Mouse (Mus musculus) MEL (cell line): Measurements from ENCODE around the gene 2510009E07Rik.

Experiments used
- CTCF ChIP-seq, 3 experiments: IDR thresholded peaks in 2 of 3; conservative IDR thresholded peaks in 1 of 3; 2 replicates each; pipeline ENCODE4 v1.5.1; 2011 to 2012; ENCODE audit warnings: low read length in 3 of 3, low read depth in 2 of 3, mild to moderate bottlenecking in 2 of 3, improper control_type of control experiment in 1 of 3, inconsistent platforms in 1 of 3, mixed read lengths in 1 of 3, moderate library complexity in 1 of 3; ENCODE audit not compliant: control insufficient read depth in 1 of 3, insufficient read depth in 1 of 3, poor library complexity in 1 of 3, severe bottlenecking in 1 of 3
- ELF1 ChIP-seq: IDR thresholded peaks from 2 replicates; pipeline ENCODE4 v1.6.1; 2014; ENCODE audit warnings: low read depth, mild to moderate bottlenecking, inconsistent platforms, low read length, improper control_type of control experiment, moderate library complexity
- EP300 ChIP-seq, 2 experiments: IDR thresholded peaks; 2 replicates each; pipeline ENCODE4 v1.6.1; 2011; ENCODE audit warnings: improper control_type of control experiment in 2 of 2, low read length in 2 of 2, low read depth in 1 of 2, mild to moderate bottlenecking in 1 of 2
- MAX ChIP-seq: IDR thresholded peaks from 2 replicates; pipeline ENCODE4 v1.6.1; 2011; ENCODE audit warnings: low read length, improper control_type of control experiment
- MAZ ChIP-seq: IDR thresholded peaks from 2 replicates; pipeline ENCODE4 v1.6.1; 2012; ENCODE audit warnings: low read depth, mild to moderate bottlenecking, inconsistent platforms, low read length, improper control_type of control experiment
- POLR2A ChIP-seq, 2 experiments: IDR thresholded peaks; 2 replicates each; pipeline ENCODE4 v1.6.1; 2011 to 2012; ENCODE audit warnings: low read length in 2 of 2, mild to moderate bottlenecking in 2 of 2, control low read depth in 1 of 2, improper control_type of control experiment in 1 of 2, low read depth in 1 of 2, moderate library complexity in 1 of 2; ENCODE audit not compliant: control insufficient read depth in 1 of 2, insufficient read depth in 1 of 2, poor library complexity in 1 of 2
- SMC3 ChIP-seq: IDR thresholded peaks from 2 replicates; pipeline ENCODE4 v1.6.1; 2011; ENCODE audit warnings: low read depth, low read length, improper control_type of control experiment
- TCF12 ChIP-seq: IDR thresholded peaks from 2 replicates; pipeline ENCODE4 v1.6.1; 2014; ENCODE audit warnings: low read depth, mild to moderate bottlenecking, inconsistent platforms, low read length, improper control_type of control experiment, moderate library complexity
- USF2 ChIP-seq, 2 experiments: IDR thresholded peaks; 2 replicates each; pipeline ENCODE4 v1.6.1; 2011 to 2012; ENCODE audit warnings: improper control_type of control experiment in 2 of 2, low read length in 2 of 2, borderline replicate concordance in 1 of 2, inconsistent platforms in 1 of 2, low read depth in 1 of 2, mild to moderate bottlenecking in 1 of 2; ENCODE audit not compliant: insufficient read depth in 1 of 2
- ZKSCAN1 ChIP-seq: IDR thresholded peaks from 2 replicates; pipeline ENCODE4 v1.6.1; 2012; ENCODE audit warnings: low read depth, mild to moderate bottlenecking, inconsistent platforms, low read length, improper control_type of control experiment, moderate library complexity

DNA sequence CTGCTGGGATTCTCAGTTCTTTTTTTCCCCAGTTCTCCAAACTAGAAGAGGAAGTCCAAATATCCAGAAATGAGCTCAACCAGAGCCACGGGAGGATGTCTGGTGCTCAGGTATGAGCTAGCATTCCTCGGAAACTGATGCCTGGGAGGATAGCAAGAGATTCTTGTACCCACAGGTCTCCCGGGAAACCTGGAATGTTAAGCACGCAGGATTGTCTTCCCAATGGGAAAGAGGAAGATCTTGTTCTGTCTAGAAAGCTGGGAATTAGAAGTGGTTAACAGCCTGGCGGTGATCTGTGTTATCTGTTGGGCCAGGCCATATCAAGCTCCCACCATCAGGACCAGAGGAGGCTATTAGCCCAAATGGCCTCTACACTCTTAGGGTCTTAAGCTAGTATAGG lies 10.2 kb upstream of the 2510009E07Rik start:
- no peak for TF ChIP-seq MAX
- no peak for TF ChIP-seq POLR2A (IDR thresholded peaks at IDR 0.05; ENCODE audit: control insufficient read depth in 1 of 2, insufficient read depth in 1 of 2, low read depth in 1 of 2, low read length in 2 of 2, poor library complexity in 1 of 2)
- TF ChIP-seq CTCF (IDR thresholded peaks at IDR 0.05 in 2 of 3, conservative IDR thresholded peaks at IDR 0.05 in 1 of 3; ENCODE audit: control insufficient read depth in 1 of 3, insufficient read depth in 1 of 3, low read depth in 2 of 3, low read length in 3 of 3, poor library complexity in 1 of 3, severe bottlenecking in 1 of 3) = no peak
- TF ChIP-seq EP300 (IDR thresholded peaks at IDR 0.05; ENCODE audit: low read depth in 1 of 2, low read length in 2 of 2) = no peak
- no peak for TF ChIP-seq TCF12
- TF ChIP-seq SMC3 = no peak
- no peak for TF ChIP-seq ELF1
- TF ChIP-seq USF2 (IDR thresholded peaks at IDR 0.05; ENCODE audit: borderline replicate concordance in 1 of 2, insufficient read depth in 1 of 2, low read depth in 1 of 2, low read length in 2 of 2) = no peak
- no peak for TF ChIP-seq ZKSCAN1
- no peak for TF ChIP-seq MAZ
